Mouse (Mus musculus): ENCODE data around the gene Zbtb43. TPM values are rescaled to one million over a fixed set of nuclear protein-coding genes. Genes with fewer than 3 reads are reported as not detected.

Zbtb43 gene
- polyA plus RNA-seq (2015; fragmentation: Nextera tagmentation; extraction: Ambion mirVana) = 13.9 and 15.3 TPM in 2 replicates

DNA sequence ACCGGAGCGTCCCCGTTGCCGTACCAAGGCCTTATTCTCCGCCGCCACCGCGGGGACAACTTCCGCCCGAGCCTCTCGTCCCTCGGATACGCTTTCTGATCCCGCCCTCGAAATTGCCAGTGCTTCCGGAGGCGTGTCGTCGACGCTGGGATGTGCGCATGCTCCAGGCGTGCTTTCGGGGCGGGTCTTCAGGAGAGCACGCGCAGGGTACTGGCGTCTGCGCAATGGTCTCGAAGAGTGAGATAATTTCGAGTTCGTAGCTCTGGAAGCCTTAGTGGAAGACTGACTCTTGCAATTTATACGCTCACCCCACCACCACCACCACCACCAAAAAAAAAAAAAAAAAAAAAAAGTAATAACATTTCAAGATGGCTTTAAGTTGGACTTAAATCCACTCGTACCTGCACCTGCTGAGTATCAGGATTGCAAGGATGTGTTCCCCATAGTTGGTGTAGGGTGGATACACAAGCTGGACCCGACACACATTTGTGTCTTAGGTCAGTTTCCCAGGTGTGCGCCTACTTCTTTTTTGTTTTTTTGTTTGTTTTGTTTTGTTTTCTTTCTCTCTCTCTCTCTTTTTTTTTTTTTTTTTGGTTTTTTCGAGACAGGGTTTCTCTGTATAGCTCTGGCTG, at the start of gene Zbtb43:
Gene Zbtb43 (minus strand): TSS at position 94 of the 632 bp plus-strand sequence.
- DNase-seq (ENCODE audit: low spot score) (peak; percentile 97), ATAC-seq (replicated peaks; ENCODE audit: low FRiP score, low read depth) (peak; percentile 92)
- H3K4me1 ChIP-seq (replicated peaks; ENCODE audit: insufficient read depth, low read length) = 0 out of 2 replicates have a peak, but pooled peaks cover 8% of the 10 kb centered on the region
- no peaks in the 10 kb centered on the region for H3K9me3 ChIP-seq (replicated peaks; ENCODE audit: low read length)
- H3K36me3 ChIP-seq (ENCODE audit: insufficient read depth, low read length) = 0 out of 2 replicates have a peak, but pooled peaks cover 6% of the 10 kb centered on the region
- no peaks in the 10 kb centered on the region for H3K27me3 ChIP-seq (ENCODE audit: insufficient read depth, low read length)
- no peak for TF ChIP-seq CTCF (IDR thresholded peaks at IDR 0.05; ENCODE audit: low read depth)
- H3K4me2 ChIP-seq (ENCODE audit: low read length) = peak within 1 kb of the TSS; percentile 77
- peak within 1 kb of the TSS; percentile 95 for H3K9ac ChIP-seq (ENCODE audit: low read depth, low read length)
- peak within 1 kb of the TSS; percentile 91 for H3K27ac ChIP-seq
- peak within 1 kb of the TSS; percentile 92 for H3K4me3 ChIP-seq (replicated peaks; ENCODE audit: low read depth, low read length)
- 7% methylated on average over 36 of the region's 36 CpGs for WGBS

DNA sequence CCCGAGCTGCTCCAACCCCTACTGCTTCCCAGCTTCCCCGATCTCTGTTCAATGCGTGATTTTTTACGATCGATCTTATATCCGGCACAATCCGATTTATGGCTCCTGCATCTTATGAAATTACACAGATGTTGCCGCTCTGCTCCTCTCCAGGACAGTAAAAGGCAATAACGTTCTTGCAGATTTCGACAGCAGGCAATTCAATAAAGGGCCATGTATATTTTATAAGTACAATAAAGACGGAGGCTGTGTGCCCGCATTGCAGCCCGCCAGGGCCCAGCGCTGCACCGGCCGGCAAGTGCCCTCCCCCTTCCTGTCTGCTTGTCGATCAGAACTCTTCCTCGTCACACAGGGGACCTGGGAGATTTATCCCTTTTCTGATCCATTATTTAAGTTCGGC, 47.5 kb upstream of the Zbtb43 start:
- TF ChIP-seq CTCF (IDR thresholded peaks at IDR 0.05; ENCODE audit: low read depth) = no peak
- Histone ChIP-seq H3K4me1 (replicated peaks; ENCODE audit: insufficient read depth, low read length) (no peaks in the 10 kb centered on the region), H3K36me3 (ENCODE audit: insufficient read depth, low read length) (no peaks in the 10 kb centered on the region), H3K4me2 (ENCODE audit: low read length) (peak overlapping the region; percentile 11; the same call in 1 of the 2 replicates), H3K9ac (ENCODE audit: low read depth, low read length) (no peak overlapping the region), H3K27me3 (ENCODE audit: insufficient read depth, low read length) (no peaks in the 10 kb centered on the region), H3K4me3 (replicated peaks; ENCODE audit: low read depth, low read length) (no peak overlapping the region), H3K27ac (no peak overlapping the region), H3K9me3 (replicated peaks; ENCODE audit: low read length) (no peaks in the 10 kb centered on the region)
- 36% methylated on average over 19 of the region's 19 CpGs for WGBS
- DNase-seq (ENCODE audit: low spot score) (no peak), ATAC-seq (replicated peaks; ENCODE audit: low FRiP score, low read depth) (no peak)

DNA sequence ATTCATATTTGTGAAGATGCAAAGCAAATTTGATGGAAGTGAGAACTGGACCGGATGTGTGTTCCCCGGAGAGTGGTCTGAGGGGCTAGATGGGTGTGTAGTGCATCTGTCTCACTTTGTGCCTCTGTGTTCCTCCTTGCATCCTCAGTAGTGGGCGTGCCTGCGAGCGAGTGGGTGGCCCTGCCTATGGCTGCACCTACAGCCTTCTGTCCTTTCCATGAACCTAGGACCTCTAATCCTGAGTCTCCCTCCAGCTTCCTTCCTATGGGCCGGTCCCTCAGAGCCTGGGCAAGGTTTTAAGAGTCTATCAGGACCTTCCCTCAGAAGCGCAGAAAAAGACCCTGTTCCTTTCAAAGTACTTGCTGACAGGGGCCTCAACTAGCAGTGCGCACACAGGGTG, 47.1 kb upstream of the Zbtb43 start:
- Histone ChIP-seq H3K4me3 (replicated peaks; ENCODE audit: low read depth, low read length) (no peak overlapping the region), H3K27ac (no peak overlapping the region), H3K4me2 (ENCODE audit: low read length) (peak overlapping the region; percentile 11; the same call in 1 of the 2 replicates), H3K36me3 (ENCODE audit: insufficient read depth, low read length) (no peaks in the 10 kb centered on the region), H3K9me3 (replicated peaks; ENCODE audit: low read length) (no peaks in the 10 kb centered on the region), H3K4me1 (replicated peaks; ENCODE audit: insufficient read depth, low read length) (no peaks in the 10 kb centered on the region), H3K9ac (ENCODE audit: low read depth, low read length) (no peak overlapping the region), H3K27me3 (ENCODE audit: insufficient read depth, low read length) (no peaks in the 10 kb centered on the region)
- no peak for DNase-seq (ENCODE audit: low spot score)
- ATAC-seq (replicated peaks; ENCODE audit: low FRiP score, low read depth) = no peak
- no peak for TF ChIP-seq CTCF (IDR thresholded peaks at IDR 0.05; ENCODE audit: low read depth)
- 66% methylated on average over 8 of the region's 8 CpGs for WGBS

DNA sequence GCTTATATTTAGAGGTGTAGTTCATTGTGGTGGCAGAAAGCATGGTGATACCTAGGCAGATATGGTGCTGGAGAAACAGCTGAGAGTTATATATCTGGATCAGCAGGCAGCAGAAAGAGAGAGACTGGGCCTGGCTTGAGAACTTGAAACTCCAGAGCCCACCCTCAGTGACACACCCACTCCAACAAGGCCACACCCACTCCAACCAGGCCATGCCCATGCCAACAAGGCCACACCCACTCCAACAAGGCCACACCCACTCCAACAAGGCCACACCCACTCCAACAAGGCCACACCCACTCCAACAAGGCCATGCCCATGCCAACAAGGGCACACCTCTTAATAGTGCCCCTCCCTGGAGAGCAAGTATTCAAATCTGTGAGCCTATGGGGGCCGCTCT, 42.4 kb upstream of the Zbtb43 start:
- no peak for DNase-seq (ENCODE audit: low spot score)
- Histone ChIP-seq H3K36me3 (ENCODE audit: insufficient read depth, low read length) (no peaks in the 10 kb centered on the region), H3K27ac (no peak overlapping the region), H3K9me3 (replicated peaks; ENCODE audit: low read length) (no peaks in the 10 kb centered on the region), H3K4me2 (ENCODE audit: low read length) (no peak overlapping the region), H3K4me3 (replicated peaks; ENCODE audit: low read depth, low read length) (no peak overlapping the region), H3K27me3 (ENCODE audit: insufficient read depth, low read length) (no peaks in the 10 kb centered on the region), H3K9ac (ENCODE audit: low read depth, low read length) (no peak overlapping the region), H3K4me1 (replicated peaks; ENCODE audit: insufficient read depth, low read length) (no peaks in the 10 kb centered on the region)
- TF ChIP-seq CTCF (IDR thresholded peaks at IDR 0.05; ENCODE audit: low read depth) = no peak
- no peak for ATAC-seq (replicated peaks; ENCODE audit: low FRiP score, low read depth)
- 100% methylated on average over 1 of the region's 1 CpGs for WGBS

DNA sequence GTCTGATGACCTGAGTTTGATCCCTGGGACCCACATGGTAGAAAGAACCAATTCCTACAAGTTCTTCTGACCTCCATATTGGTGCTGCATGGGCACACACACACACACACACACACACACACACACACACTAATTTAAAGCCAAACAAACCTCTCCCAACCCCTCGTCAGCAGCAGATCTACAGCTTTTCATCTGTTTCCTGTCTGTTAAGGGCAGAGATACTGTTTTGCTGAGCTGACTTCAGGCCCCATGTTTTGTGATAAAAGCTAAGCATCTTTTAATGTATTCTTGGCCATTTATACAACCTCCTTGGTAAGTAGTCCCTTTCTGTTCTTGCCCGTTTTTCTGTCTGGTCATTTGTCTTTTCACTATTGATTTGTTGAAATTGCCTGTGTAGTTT, 34.2 kb upstream of the Zbtb43 start:
- Histone ChIP-seq H3K27me3 (ENCODE audit: insufficient read depth, low read length) (no peaks in the 10 kb centered on the region), H3K4me2 (ENCODE audit: low read length) (no peak overlapping the region), H3K27ac (no peak overlapping the region), H3K36me3 (ENCODE audit: insufficient read depth, low read length) (no peaks in the 10 kb centered on the region), H3K4me1 (replicated peaks; ENCODE audit: insufficient read depth, low read length) (no peaks in the 10 kb centered on the region), H3K9ac (ENCODE audit: low read depth, low read length) (no peak overlapping the region), H3K9me3 (replicated peaks; ENCODE audit: low read length) (0 out of 2 replicates have a peak, but pooled peaks cover 3% of the 10 kb centered on the region), H3K4me3 (replicated peaks; ENCODE audit: low read depth, low read length) (no peak overlapping the region)
- DNase-seq (ENCODE audit: low spot score) (no peak), ATAC-seq (replicated peaks; ENCODE audit: low FRiP score, low read depth) (no peak)
- WGBS = 40% methylated on average over 2 of the region's 2 CpGs
- no peak for TF ChIP-seq CTCF (IDR thresholded peaks at IDR 0.05; ENCODE audit: low read depth)

DNA sequence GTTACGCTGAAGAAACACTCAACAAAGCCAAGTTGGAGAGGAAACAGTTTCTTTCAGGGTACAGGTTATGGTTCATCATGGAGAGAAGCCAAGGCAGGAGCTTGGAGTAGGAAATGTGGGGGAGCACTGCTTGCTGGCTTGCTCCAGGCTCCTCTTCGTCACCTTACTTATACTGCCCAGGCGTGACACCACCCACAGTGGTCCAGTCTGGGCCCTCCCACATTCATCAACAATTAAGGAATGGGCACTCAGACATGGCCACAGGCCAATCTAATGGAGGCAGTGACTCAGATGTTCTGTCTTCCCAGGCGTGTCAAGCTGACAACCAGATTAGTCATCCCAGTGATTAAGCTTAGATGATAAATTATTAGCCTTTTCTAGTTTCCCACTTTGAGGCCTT, 29.9 kb upstream of the Zbtb43 start:
- Histone ChIP-seq H3K4me1 (replicated peaks; ENCODE audit: insufficient read depth, low read length) (no peaks in the 10 kb centered on the region), H3K9ac (ENCODE audit: low read depth, low read length) (no peak overlapping the region), H3K36me3 (ENCODE audit: insufficient read depth, low read length) (no peaks in the 10 kb centered on the region), H3K27me3 (ENCODE audit: insufficient read depth, low read length) (no peaks in the 10 kb centered on the region), H3K9me3 (replicated peaks; ENCODE audit: low read length) (0 out of 2 replicates have a peak, but pooled peaks cover 3% of the 10 kb centered on the region), H3K4me2 (ENCODE audit: low read length) (no peak overlapping the region), H3K27ac (no peak overlapping the region), H3K4me3 (replicated peaks; ENCODE audit: low read depth, low read length) (no peak overlapping the region)
- ATAC-seq (replicated peaks; ENCODE audit: low FRiP score, low read depth) (0 out of 2 replicates have a peak, but pooled peaks have one; percentile 36), DNase-seq (ENCODE audit: low spot score) (no peak)
- TF ChIP-seq CTCF (IDR thresholded peaks at IDR 0.05; ENCODE audit: low read depth) = no peak
- WGBS = 53% methylated on average over 4 of the region's 4 CpGs

Measured in kidney, postnatal 0 days (tissue).